Mouse (Mus musculus) heart, postnatal 0 days (tissue): ENCODE results near the gene Pfas. TPM values are rescaled to one million over a fixed set of nuclear protein-coding genes. Genes with fewer than 3 reads are reported as not detected.
A peak's percentile ranks its signal among the peaks of the same experiment; 100 is the strongest.

Source experiments
- ATAC-seq: fragments of 200-750 bp; cut with Nextera tagmentation; 2 replicates; pipeline ENCODE4 v1.8.0; 2017; ENCODE audit warnings: low read depth, moderate number of reproducible peaks, moderate library complexity; ENCODE audit not compliant: insufficient read depth
- DNase-seq: peaks from one replicate; pipeline ENCODE4 v3.0.0-alpha.2; 2016; ENCODE audit warnings: low spot score
- H3K27ac ChIP-seq: fragments of 300-500 bp; sonication (generic); 2 replicates; pipeline ENCODE4 v1.5.1; 2014; ENCODE audit warnings: low read depth, mild to moderate bottlenecking
- H3K27me3 ChIP-seq: fragments of 300-500 bp; sonication (generic); 2 replicates; pipeline ENCODE4 v1.6.1; 2014; ENCODE audit warnings: low read length, mixed read lengths; ENCODE audit not compliant: control insufficient read depth, insufficient read depth
- H3K36me3 ChIP-seq: fragments of 300-500 bp; sonication (generic); replicated peaks from 2 replicates; pipeline ENCODE4 v1.6.1; 2014; ENCODE audit warnings: low read length, mixed read lengths; ENCODE audit not compliant: control insufficient read depth, insufficient read depth
- H3K4me1 ChIP-seq: fragments of 300-500 bp; sonication (generic); 2 replicates; pipeline ENCODE4 v1.6.1; 2014; ENCODE audit warnings: antibody characterized with exemption; ENCODE audit not compliant: control insufficient read depth, insufficient read depth
- H3K4me2 ChIP-seq: fragments of 300-500 bp; sonication (generic); 2 replicates; pipeline ENCODE4 v1.6.1; 2014; ENCODE audit warnings: low read depth, mild to moderate bottlenecking, low read length, moderate library complexity
- H3K4me3 ChIP-seq: fragments of 300-500 bp; sonication (generic); 2 replicates; pipeline ENCODE4 v1.5.1; 2014; ENCODE audit warnings: low read depth, low read length
- H3K9ac ChIP-seq: fragments of 300-500 bp; sonication (generic); replicated peaks from 2 replicates; pipeline ENCODE4 v1.6.1; 2014; ENCODE audit warnings: low read depth, low read length, mixed read lengths
- H3K9me3 ChIP-seq: fragments of 300-500 bp; sonication (generic); replicated peaks from 2 replicates; pipeline ENCODE4 v1.6.1; 2016; ENCODE audit warnings: low read length; ENCODE audit not compliant: control insufficient read depth
- CTCF ChIP-seq: IDR thresholded peaks from 2 replicates; pipeline ENCODE4 v1.5.1; 2016; ENCODE audit warnings: antibody characterized with exemption, control low read depth, low read depth
- EP300 ChIP-seq: IDR thresholded peaks from 2 replicates; pipeline ENCODE4 v1.6.1; 2016; ENCODE audit warnings: antibody characterized with exemption, low read depth
- WGBS: fragments of 180-500 bp; shearing (Covaris S2); extraction: QIAGEN DNeasy Blood & Tissue Kit; methylation state at CpG from one replicate; pipeline ENCODE4 v1.1.7; 2014; 5-methylcytosine and 5-hydroxymethylcytosine counted together
- polyA plus RNA-seq: library from polyadenylated mRNA; unstranded; fragments of >200 nt; fragmentation: Nextera tagmentation; extraction: Ambion mirVana; gene quantifications from 2 replicates; pipeline ENCODE4 v1.2.1, GENCODE M21; 2015
- total RNA-seq: library from RNA; depleted of rRNA; stranded (reverse); fragments of >200 nt; gene quantifications from 2 replicates; pipeline ENCODE4 v1.2.3, GENCODE M21; 2014; ENCODE audit warnings: low replicate concordance

Pfas gene
- total and polyA plus RNA-seq, 2 experiments from 2014 or later: 8.3 to 12.3 TPM

GRCm38 (mm10) chr11:69033552-69033951 lies 25.3 kb upstream of the Pfas start:
- Histone ChIP-seq H3K27me3 (no peaks in the 10 kb centered on the region), H3K9me3 (no peaks in the 10 kb centered on the region), H3K4me1 (no peaks in the 10 kb centered on the region), H3K36me3 (peaks cover 61% of the 10 kb centered on the region), H3K4me2 (no peak overlapping the region), H3K9ac (no peak overlapping the region), H3K4me3 (no peak overlapping the region), H3K27ac (no peak overlapping the region)
- DNase-seq (no peak), ATAC-seq (no peak)
- TF ChIP-seq CTCF (no peak), EP300 (no peak)
- WGBS: 72% methylated on average over 9 of the region's 9 CpGs

DNA sequence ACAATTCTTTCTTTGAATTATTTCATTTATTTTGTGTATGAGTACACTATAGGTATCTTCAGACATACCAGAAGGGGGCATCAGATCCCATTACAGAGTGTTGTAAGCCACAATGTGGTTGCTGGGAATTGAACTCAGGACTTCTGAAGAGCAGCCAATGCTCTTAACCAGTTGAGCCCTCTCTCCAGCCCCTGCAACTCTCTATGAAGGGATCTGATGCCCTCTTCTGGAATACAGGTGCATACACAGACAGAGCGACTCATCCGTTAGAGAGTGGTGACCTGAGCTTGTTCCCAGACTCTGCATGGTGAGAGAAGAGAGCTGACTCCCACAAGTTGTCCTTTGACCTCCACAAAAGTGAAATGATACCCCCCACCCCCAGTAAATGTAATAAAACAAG lies 20.5 kb upstream of the Pfas start:
- no peaks in the 10 kb centered on the region for H3K9me3 ChIP-seq
- peaks cover 95% of the 10 kb centered on the region for H3K36me3 ChIP-seq

DNA sequence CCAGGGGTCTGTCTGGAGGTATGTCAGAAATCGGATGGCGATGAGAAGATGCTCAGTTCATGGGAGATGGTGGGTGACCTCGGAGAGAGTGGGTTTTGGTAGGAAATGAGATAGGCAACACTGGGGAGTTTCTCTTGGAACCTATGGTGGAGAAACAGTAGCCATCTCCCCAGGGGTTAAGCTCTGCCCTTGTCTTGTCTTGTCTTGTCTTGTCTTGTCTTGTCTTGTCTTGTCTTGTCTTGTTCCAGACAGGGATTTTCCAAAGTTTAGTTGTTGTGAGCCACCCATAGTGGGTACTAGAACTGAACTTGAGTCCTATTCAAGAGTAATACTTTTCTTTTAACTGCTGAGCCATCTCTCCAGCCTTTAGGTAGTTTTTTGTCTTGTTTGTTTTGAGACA lies 18.3 kb upstream of the Pfas start:
- Histone ChIP-seq H3K9ac (no peak overlapping the region), H3K4me3 (no peak overlapping the region), H3K27me3 (no peaks in the 10 kb centered on the region), H3K4me2 (no peak overlapping the region), H3K27ac (no peak overlapping the region), H3K36me3 (peaks cover 99% of the 10 kb centered on the region), H3K4me1 (no peaks in the 10 kb centered on the region), H3K9me3 (no peaks in the 10 kb centered on the region)
- no peak for DNase-seq
- ATAC-seq: no peak
- TF ChIP-seq CTCF (no peak), EP300 (no peak)
- WGBS: 93% methylated on average over 3 of the region's 3 CpGs

More for the DNA sequence above, 20.5 kb upstream of the Pfas start:
- H3K9ac ChIP-seq: no peak overlapping the region
- H3K27ac ChIP-seq: no peak overlapping the region
- no peak for DNase-seq
- no peak for ATAC-seq
- no peak overlapping the region for H3K4me3 ChIP-seq
- WGBS: 70% methylated on average over 2 of the region's 2 CpGs
- H3K4me1 ChIP-seq: no peaks in the 10 kb centered on the region
- TF ChIP-seq CTCF: peak; percentile 23; the same call in 1 of the 2 replicates
- TF ChIP-seq EP300: no peak
- H3K4me2 ChIP-seq: no peak overlapping the region
- no peaks in the 10 kb centered on the region for H3K27me3 ChIP-seq

DNA sequence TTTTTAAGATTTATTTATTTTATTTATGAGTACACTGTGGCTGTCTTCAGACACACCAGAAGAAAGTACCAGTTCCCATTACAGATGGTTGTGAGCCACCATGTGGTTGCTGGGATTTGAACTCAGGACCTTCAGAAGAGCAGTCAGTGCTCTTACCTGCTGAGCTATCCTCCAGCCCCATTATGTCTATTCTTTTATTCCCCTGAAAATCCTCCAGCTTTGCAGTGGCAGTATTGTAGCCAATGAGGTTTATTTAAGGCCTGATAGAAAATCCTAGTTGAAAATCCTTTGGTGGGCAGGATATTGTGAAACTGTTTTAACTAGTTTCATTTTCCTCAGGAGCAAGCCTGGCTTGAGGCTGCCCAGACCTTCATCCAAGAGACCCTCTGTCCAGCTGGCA lies 12.4 kb upstream of the Pfas start:
- no peaks in the 10 kb centered on the region for H3K27me3 ChIP-seq
- no peak overlapping the region for H3K4me2 ChIP-seq
- H3K4me1 ChIP-seq: peaks cover 9% of the 10 kb centered on the region
- no peak overlapping the region for H3K9ac ChIP-seq
- H3K4me3 ChIP-seq: no peak overlapping the region
- H3K9me3 ChIP-seq: no peaks in the 10 kb centered on the region
- DNase-seq (no peak), ATAC-seq (no peak)
- H3K36me3 ChIP-seq: peaks cover 47% of the 10 kb centered on the region
- H3K27ac ChIP-seq: no peak overlapping the region
- no peak for TF ChIP-seq EP300
- no peak for TF ChIP-seq CTCF

DNA sequence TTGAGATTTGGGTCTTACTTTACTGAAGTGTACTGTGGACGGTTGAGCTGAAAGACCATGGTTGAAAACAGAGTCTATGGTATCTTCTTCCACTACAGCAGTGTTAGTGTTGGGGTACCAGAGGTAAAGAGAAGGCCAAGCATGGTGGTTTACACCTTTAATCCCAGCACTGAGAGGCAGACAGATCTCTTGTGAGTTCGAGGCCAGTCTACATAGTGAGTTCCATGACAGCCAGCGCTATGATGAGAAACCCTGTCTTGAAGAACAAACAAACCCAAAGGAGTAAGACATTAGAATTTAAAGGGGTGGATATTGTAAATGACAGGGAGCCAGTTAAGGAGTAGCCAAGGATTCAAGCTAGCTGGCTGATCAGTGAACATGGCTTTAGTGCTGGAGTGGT lies 8.5 kb upstream of the Pfas start:
- H3K27me3 ChIP-seq: no peaks in the 10 kb centered on the region
- no peaks in the 10 kb centered on the region for H3K9me3 ChIP-seq
- peak overlapping the region; percentile 80 for H3K4me2 ChIP-seq
- peak overlapping the region; percentile 79 for H3K27ac ChIP-seq
- peak overlapping the region; percentile 76 for H3K9ac ChIP-seq
- peak overlapping the region; percentile 68 for H3K4me3 ChIP-seq
- 65% methylated on average over 3 of the region's 3 CpGs for WGBS
- TF ChIP-seq CTCF (no peak), EP300 (no peak)
- DNase-seq (no peak), ATAC-seq (no peak)
- 0 out of 2 replicates have a peak, but pooled peaks cover 8% of the 10 kb centered on the region for H3K36me3 ChIP-seq
- peaks cover 13% of the 10 kb centered on the region for H3K4me1 ChIP-seq
